18 mouse cellular contexts compared by ENCODE assay signal in genomic region chr12:99154230-99154629, GRCm38 (mm10).
DNase-seq lines count a peak whose midpoint lies in the region; ATAC-seq lines count a peak whose summit lies in the region.
"Had no signal": no experiment of that assay in that cellular context is flagged by ENCODE, and none has a peak within 500 bp of the region (broad histone marks: within the 10 kb centered on the region; RNA-seq: fewer than 3 reads in every experiment).

No protein-coding gene starts in this region.

- no peak overlapping the region for H3K4me3 ChIP-seq in hindbrain, embryonic 12.5 days
- H3K4me3 ChIP-seq in hindbrain, embryonic 10.5 days = no peak overlapping the region
- no peak overlapping the region for H3K4me3 ChIP-seq in limb, embryonic 15.5 days
- H3K4me3 ChIP-seq: embryonic facial prominence, embryonic 15.5 days; midbrain, embryonic 12.5 days; myocyte; stomach, embryonic 15.5 days had no signal

- H3K27ac ChIP-seq in hindbrain, embryonic 12.5 days = peak overlapping the region; percentile 35; the same call in 1 of the 2 replicates
- no peak overlapping the region for H3K27ac ChIP-seq in hindbrain, embryonic 10.5 days
- no peak overlapping the region for H3K27ac ChIP-seq in limb, embryonic 15.5 days
- H3K27ac ChIP-seq: embryonic facial prominence, embryonic 15.5 days; stomach, embryonic 15.5 days had no signal

- ATAC-seq in hindbrain, embryonic 12.5 days (ENCODE audit: low FRiP score) = no peak
- ATAC-seq in common myeloid progenitor, adult 5-6 weeks (replicated peaks; ENCODE audit: low read depth, poor library complexity, severe bottlenecking) = peak; percentile 70
- peak; percentile 73 to 78 for ATAC-seq in hematopoietic stem cell, adult 5-6 weeks (replicated peaks in 1 of 2; ENCODE audit: insufficient read depth in 1 of 2, low FRiP score in 2 of 2, low TSS enrichment in 1 of 2, low read depth in 1 of 2, poor library complexity in 2 of 2, severe bottlenecking in 2 of 2)
- no peak for ATAC-seq in limb, embryonic 15.5 days (ENCODE audit: insufficient number of reproducible peaks, low FRiP score, low TSS enrichment, low read depth)
- ATAC-seq: activated CD4-positive, CD25-positive, alpha-beta regulatory T cell, adult 4 months; Patski had no signal

- peaks cover 13% of the 10 kb centered on the region for H3K4me1 ChIP-seq in hindbrain, embryonic 12.5 days
- peaks cover 12% of the 10 kb centered on the region; the same call in 1 of the 2 replicates for H3K4me1 ChIP-seq in hindbrain, embryonic 10.5 days (replicated peaks)
- peaks cover 10% of the 10 kb centered on the region; the same call in 1 of the 2 replicates for H3K4me1 ChIP-seq in limb, embryonic 15.5 days
- H3K4me1 ChIP-seq: embryonic facial prominence, embryonic 15.5 days; stomach, embryonic 15.5 days had no signal

- H3K9ac ChIP-seq in hindbrain, embryonic 12.5 days = no peak overlapping the region
- H3K9ac ChIP-seq in limb, embryonic 15.5 days = no peak overlapping the region
- H3K9ac ChIP-seq: embryonic facial prominence, embryonic 15.5 days; midbrain, embryonic 12.5 days; stomach, embryonic 15.5 days had no signal

- no peak for DNase-seq in hindbrain, embryonic 10.5 days (ENCODE audit: low spot score)
- DNase-seq in right cerebral cortex, adult 2 months (ENCODE audit: low spot score in 2 of 2) = no peak
- DNase-seq in cerebellum, postnatal 25 days = no peak
- DNase-seq: adrenal gland, postnatal 14 days; heart, postnatal 10 days; lung, adult 18-20 months; right cerebral cortex, adult 18-20 months; thymus, adult 2 months had no signal

- H3K36me3 ChIP-seq in hindbrain, embryonic 12.5 days = no peaks in the 10 kb centered on the region
- no peaks in the 10 kb centered on the region for H3K36me3 ChIP-seq in hindbrain, embryonic 10.5 days
- H3K36me3 ChIP-seq in limb, embryonic 15.5 days = no peaks in the 10 kb centered on the region
- H3K36me3 ChIP-seq: embryonic facial prominence, embryonic 15.5 days; midbrain, embryonic 12.5 days; stomach, embryonic 15.5 days had no signal

- no peaks in the 10 kb centered on the region for H3K27me3 ChIP-seq in hindbrain, embryonic 12.5 days
- H3K27me3 ChIP-seq in hindbrain, embryonic 10.5 days (ENCODE audit: insufficient read depth, poor library complexity, severe bottlenecking) = no peaks in the 10 kb centered on the region
- H3K27me3 ChIP-seq in limb, embryonic 15.5 days = no peaks in the 10 kb centered on the region
- H3K27me3 ChIP-seq: embryonic facial prominence, embryonic 15.5 days; midbrain, embryonic 12.5 days; Patski; stomach, embryonic 15.5 days had no signal

- no peak overlapping the region for H3K4me2 ChIP-seq in hindbrain, embryonic 12.5 days (replicated peaks)
- peak overlapping the region; percentile 15; the same call in 1 of the 2 replicates for H3K4me2 ChIP-seq in limb, embryonic 15.5 days
- H3K4me2 ChIP-seq: embryonic facial prominence, embryonic 15.5 days; midbrain, embryonic 12.5 days; stomach, embryonic 15.5 days had no signal

- no peaks in the 10 kb centered on the region for H3K9me3 ChIP-seq in hindbrain, embryonic 12.5 days (replicated peaks)
- H3K9me3 ChIP-seq in hindbrain, embryonic 10.5 days = peaks cover 8% of the 10 kb centered on the region
- no peaks in the 10 kb centered on the region for H3K9me3 ChIP-seq in limb, embryonic 15.5 days
- H3K9me3 ChIP-seq: embryonic facial prominence, embryonic 15.5 days; stomach, embryonic 15.5 days had no signal

- 70% methylated on average over 7 of the region's 7 CpGs for WGBS in hindbrain, embryonic 12.5 days
- 86% methylated on average over 7 of the region's 7 CpGs for WGBS in hindbrain, embryonic 10.5 days
- WGBS in limb, embryonic 15.5 days = 59% methylated on average over 7 of the region's 7 CpGs

Comparison
In these comparisons a context has a peak if more than half of its experiments do, and no peak if none do; other contexts are left out.
1. ATAC-seq: peak in common myeloid progenitor, adult 5-6 weeks (single experiment) and hematopoietic stem cell, adult 5-6 weeks (2 of 2); none in hindbrain, embryonic 12.5 days (single experiment) and limb, embryonic 15.5 days (single experiment).